Mouse (Mus musculus): ENCODE data around the gene Rsrp1.

GRCm38 (mm10) chr4:134922111-134922924, 1.1 kb upstream of the Rsrp1 start:
- TF ChIP-seq E2F4 (IDR thresholded peaks at IDR 0.05; ENCODE audit: insufficient read depth), result no peak
- no peak for TF ChIP-seq POLR2A (IDR thresholded peaks at IDR 0.05; ENCODE audit: insufficient read length, low read depth)
